Mouse (Mus musculus): ENCODE measurements around the gene 4930470P17Rik. TPM values are rescaled to one million over a fixed set of nuclear protein-coding genes. Genes with fewer than 3 reads are reported as not detected.

The 4930470P17Rik gene
- polyA plus RNA-seq (2015; fragmentation: Nextera tagmentation; extraction: Ambion mirVana): not detected in 2 replicates

DNA sequence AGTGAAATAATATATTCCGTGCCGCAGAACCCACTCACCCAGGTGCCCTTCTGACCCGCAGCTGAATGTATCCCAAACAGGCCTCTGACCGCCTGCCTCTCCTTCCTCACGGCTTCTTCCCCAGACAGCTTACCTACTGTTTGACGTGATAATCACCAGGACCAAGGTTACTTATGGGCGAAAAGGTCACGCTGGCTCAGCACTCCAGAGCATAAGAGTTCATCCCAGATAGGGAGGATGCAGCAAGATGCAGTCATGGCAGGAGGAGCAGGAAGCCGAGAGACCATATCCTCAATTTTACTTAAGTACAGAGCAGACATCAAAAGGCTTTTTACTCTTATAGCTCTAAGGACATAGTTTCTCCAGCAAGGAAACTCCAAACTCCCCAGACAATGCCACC, at the start of gene 4930470P17Rik:
4930470P17Rik (minus strand) TSS at position 101 of the 400 bp plus-strand sequence.
- TF ChIP-seq CTCF (IDR thresholded peaks at IDR 0.05; ENCODE audit: low read depth): no peak
- 69% methylated on average over 9 of the region's 9 CpGs for WGBS
- no peaks in the 10 kb centered on the region for H3K9me3 ChIP-seq (ENCODE audit: control insufficient read depth)
- no peak for ATAC-seq
- H3K27ac ChIP-seq (ENCODE audit: low read depth, low read length): no peak within 1 kb of the TSS
- no peak within 1 kb of the TSS for H3K9ac ChIP-seq (ENCODE audit: low read depth, low read length)
- H3K4me2 ChIP-seq (replicated peaks; ENCODE audit: low read depth): no peak within 1 kb of the TSS
- H3K36me3 ChIP-seq (ENCODE audit: control insufficient read depth, insufficient read depth): no peaks in the 10 kb centered on the region
- no peaks in the 10 kb centered on the region for H3K27me3 ChIP-seq (replicated peaks; ENCODE audit: control insufficient read depth, insufficient read depth, low read length)
- no peak within 1 kb of the TSS for H3K4me3 ChIP-seq (ENCODE audit: low read depth, low read length)
- H3K4me1 ChIP-seq (replicated peaks; ENCODE audit: control insufficient read depth, insufficient read depth, low read length): no peaks in the 10 kb centered on the region

GRCm38 (mm10) chr2:170651483-170651882, 49.7 kb upstream of the 4930470P17Rik start:
- 81% methylated on average over 1 of the region's 1 CpGs for WGBS
- Histone ChIP-seq H3K27ac (ENCODE audit: low read depth, low read length) (no peak overlapping the region), H3K4me3 (ENCODE audit: low read depth, low read length) (no peak overlapping the region), H3K27me3 (replicated peaks; ENCODE audit: control insufficient read depth, insufficient read depth, low read length) (no peaks in the 10 kb centered on the region), H3K4me1 (replicated peaks; ENCODE audit: control insufficient read depth, insufficient read depth, low read length) (no peaks in the 10 kb centered on the region), H3K9me3 (ENCODE audit: control insufficient read depth) (0 out of 2 replicates have a peak, but pooled peaks cover 4% of the 10 kb centered on the region), H3K36me3 (ENCODE audit: control insufficient read depth, insufficient read depth) (no peaks in the 10 kb centered on the region), H3K9ac (ENCODE audit: low read depth, low read length) (no peak overlapping the region), H3K4me2 (replicated peaks; ENCODE audit: low read depth) (no peak overlapping the region)
- no peak for ATAC-seq
- peak; percentile 39 for TF ChIP-seq CTCF (IDR thresholded peaks at IDR 0.05; ENCODE audit: low read depth)

- Histone ChIP-seq H3K4me2 (replicated peaks; ENCODE audit: low read depth) (no peak overlapping the region), H3K27ac (ENCODE audit: low read depth, low read length) (no peak overlapping the region), H3K9ac (ENCODE audit: low read depth, low read length) (no peak overlapping the region), H3K4me3 (ENCODE audit: low read depth, low read length) (no peak overlapping the region), H3K27me3 (replicated peaks; ENCODE audit: control insufficient read depth, insufficient read depth, low read length) (no peaks in the 10 kb centered on the region), H3K4me1 (replicated peaks; ENCODE audit: control insufficient read depth, insufficient read depth, low read length) (no peaks in the 10 kb centered on the region), H3K36me3 (ENCODE audit: control insufficient read depth, insufficient read depth) (no peaks in the 10 kb centered on the region), H3K9me3 (ENCODE audit: control insufficient read depth) (0 out of 2 replicates have a peak, but pooled peaks cover 4% of the 10 kb centered on the region)
- ATAC-seq: no peak
- no peak for TF ChIP-seq CTCF (IDR thresholded peaks at IDR 0.05; ENCODE audit: low read depth)
- WGBS: 67% methylated on average over 11 of the region's 11 CpGs
These were observed 46.7 kb upstream of the 4930470P17Rik start for GRCm38 (mm10) chr2:170648542-170648941.

DNA sequence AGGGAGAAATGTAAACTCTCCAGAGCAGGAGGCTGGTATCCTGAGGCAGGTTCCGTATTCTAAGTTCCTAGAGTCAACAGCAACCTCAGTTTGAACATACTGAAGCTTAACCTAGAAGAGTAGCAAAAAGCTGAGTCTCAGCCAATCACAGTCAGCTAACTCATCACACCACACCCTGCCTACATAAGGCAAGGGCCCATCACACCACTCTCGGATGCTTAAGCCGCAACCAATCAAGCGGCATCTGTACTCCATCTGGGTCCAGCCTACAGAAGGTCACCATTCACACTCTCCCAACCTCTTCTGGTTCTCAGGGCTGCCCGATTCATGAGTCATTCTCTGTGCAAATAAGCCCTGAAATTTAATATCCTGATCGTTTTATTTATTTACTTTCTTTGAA, 44.4 kb upstream of the 4930470P17Rik start:
- Histone ChIP-seq H3K27ac (ENCODE audit: low read depth, low read length) (no peak overlapping the region), H3K9me3 (ENCODE audit: control insufficient read depth) (0 out of 2 replicates have a peak, but pooled peaks cover under 1% of the 10 kb centered on the region), H3K27me3 (replicated peaks; ENCODE audit: control insufficient read depth, insufficient read depth, low read length) (no peaks in the 10 kb centered on the region), H3K4me1 (replicated peaks; ENCODE audit: control insufficient read depth, insufficient read depth, low read length) (no peaks in the 10 kb centered on the region), H3K4me2 (replicated peaks; ENCODE audit: low read depth) (no peak overlapping the region), H3K36me3 (ENCODE audit: control insufficient read depth, insufficient read depth) (no peaks in the 10 kb centered on the region), H3K4me3 (ENCODE audit: low read depth, low read length) (no peak overlapping the region), H3K9ac (ENCODE audit: low read depth, low read length) (no peak overlapping the region)
- no peak for ATAC-seq
- whole genome bisulfite sequencing: 84% methylated on average over 6 of the region's 6 CpGs
- no peak for TF ChIP-seq CTCF (IDR thresholded peaks at IDR 0.05; ENCODE audit: low read depth)

- Histone ChIP-seq H3K27me3 (replicated peaks; ENCODE audit: control insufficient read depth, insufficient read depth, low read length) (no peaks in the 10 kb centered on the region), H3K9me3 (ENCODE audit: control insufficient read depth) (no peaks in the 10 kb centered on the region), H3K4me1 (replicated peaks; ENCODE audit: control insufficient read depth, insufficient read depth, low read length) (no peaks in the 10 kb centered on the region), H3K4me2 (replicated peaks; ENCODE audit: low read depth) (no peak overlapping the region), H3K36me3 (ENCODE audit: control insufficient read depth, insufficient read depth) (no peaks in the 10 kb centered on the region), H3K9ac (ENCODE audit: low read depth, low read length) (no peak overlapping the region), H3K27ac (ENCODE audit: low read depth, low read length) (no peak overlapping the region), H3K4me3 (ENCODE audit: low read depth, low read length) (no peak overlapping the region)
- TF ChIP-seq CTCF (IDR thresholded peaks at IDR 0.05; ENCODE audit: low read depth): no peak
- 63% methylated on average over 4 of the region's 4 CpGs for WGBS
- ATAC-seq: no peak
These were observed 40.6 kb upstream of the 4930470P17Rik start for GRCm38 (mm10) chr2:170642338-170642806.

DNA sequence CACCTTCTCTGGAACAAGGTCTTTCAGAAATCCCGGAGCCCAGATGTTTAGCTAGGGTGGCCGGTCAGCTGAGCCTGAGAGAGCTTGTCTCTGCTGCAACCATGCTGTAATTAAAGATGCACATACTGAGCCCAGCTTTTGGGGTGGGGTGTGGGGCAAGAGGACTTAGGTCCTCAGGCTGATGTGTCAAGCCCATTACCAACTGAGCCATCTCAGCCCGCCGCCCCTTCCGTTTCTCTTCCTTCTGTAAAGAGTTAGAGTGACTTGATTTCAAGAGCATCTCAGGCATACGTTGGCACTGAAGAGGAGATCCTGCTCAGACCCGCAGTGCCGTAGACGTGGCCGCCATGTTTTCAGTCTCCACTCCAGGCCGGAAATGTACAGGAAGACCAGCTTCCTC, 38.5 kb upstream of the 4930470P17Rik start:
- Histone ChIP-seq H3K36me3 (ENCODE audit: control insufficient read depth, insufficient read depth) (no peaks in the 10 kb centered on the region), H3K9ac (ENCODE audit: low read depth, low read length) (no peak overlapping the region), H3K9me3 (ENCODE audit: control insufficient read depth) (no peaks in the 10 kb centered on the region), H3K4me1 (replicated peaks; ENCODE audit: control insufficient read depth, insufficient read depth, low read length) (no peaks in the 10 kb centered on the region), H3K4me3 (ENCODE audit: low read depth, low read length) (no peak overlapping the region), H3K27me3 (replicated peaks; ENCODE audit: control insufficient read depth, insufficient read depth, low read length) (no peaks in the 10 kb centered on the region), H3K4me2 (replicated peaks; ENCODE audit: low read depth) (no peak overlapping the region), H3K27ac (ENCODE audit: low read depth, low read length) (no peak overlapping the region)
- no peak for TF ChIP-seq CTCF (IDR thresholded peaks at IDR 0.05; ENCODE audit: low read depth)
- no peak for ATAC-seq
- 77% methylated on average over 11 of the region's 11 CpGs for WGBS

DNA sequence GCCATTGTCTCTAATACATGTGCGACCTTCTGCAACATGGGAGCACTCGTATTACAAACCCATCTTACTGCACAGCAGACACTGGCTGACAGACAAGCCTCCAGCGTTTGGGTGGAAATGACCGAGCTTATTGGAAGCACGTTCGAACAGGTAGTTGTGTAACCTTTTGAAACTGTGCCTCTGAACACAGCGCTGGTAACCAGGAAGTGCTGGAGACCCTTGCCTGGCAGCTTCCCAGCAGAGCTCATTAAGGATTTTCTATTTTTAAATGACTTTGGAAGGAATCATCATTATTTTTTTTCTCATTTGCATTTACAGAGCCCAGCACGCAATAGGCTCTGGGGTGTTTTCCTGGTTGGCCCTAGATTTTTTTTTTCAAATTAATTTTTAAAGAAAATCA, 36.9 kb upstream of the 4930470P17Rik start:
- Histone ChIP-seq H3K9me3 (ENCODE audit: control insufficient read depth) (no peaks in the 10 kb centered on the region), H3K27ac (ENCODE audit: low read depth, low read length) (no peak overlapping the region), H3K4me3 (ENCODE audit: low read depth, low read length) (no peak overlapping the region), H3K27me3 (replicated peaks; ENCODE audit: control insufficient read depth, insufficient read depth, low read length) (no peaks in the 10 kb centered on the region), H3K4me2 (replicated peaks; ENCODE audit: low read depth) (no peak overlapping the region), H3K4me1 (replicated peaks; ENCODE audit: control insufficient read depth, insufficient read depth, low read length) (no peaks in the 10 kb centered on the region), H3K36me3 (ENCODE audit: control insufficient read depth, insufficient read depth) (no peaks in the 10 kb centered on the region), H3K9ac (ENCODE audit: low read depth, low read length) (no peak overlapping the region)
- no peak for TF ChIP-seq CTCF (IDR thresholded peaks at IDR 0.05; ENCODE audit: low read depth)
- WGBS: 69% methylated on average over 8 of the region's 8 CpGs
- no peak for ATAC-seq
